Mouse (Mus musculus) lung, postnatal 14 days (tissue): Measurements from ENCODE around the gene Tmprss11d.
"Not testable (repeated sequence)": the region's sequence is repeated elsewhere in the genome, so short reads cannot be mapped to it uniquely, and the experiment has no call there.

Experiments used
- DNase-seq: peaks from one replicate; pipeline ENCODE4 v3.0.0; 2021

The Tmprss11d gene

GRCm38 (mm10) chr5:86373320-86373719, at the start of gene Tmprss11d:
Gene Tmprss11d (minus strand): TSS chr5:86373420.
- no peak for DNase-seq

- DNase-seq, result no peak
These were observed 48.3 kb upstream of the Tmprss11d start for GRCm38 (mm10) chr5:86421323-86422028.

GRCm38 (mm10) chr5:86419494-86419893, 46.3 kb upstream of the Tmprss11d start:
- DNase-seq, result no peak

GRCm38 (mm10) chr5:86414280-86414679, 41.1 kb upstream of the Tmprss11d start:
- no peak for DNase-seq

- peak; percentile 7 for DNase-seq
These were observed 37.6 kb upstream of the Tmprss11d start for GRCm38 (mm10) chr5:86410815-86411214.

- no peak for DNase-seq
These were observed 34.7 kb upstream of the Tmprss11d start for GRCm38 (mm10) chr5:86407941-86408340.

- no peak for DNase-seq
These were observed 34.0 kb upstream of the Tmprss11d start for GRCm38 (mm10) chr5:86407191-86407590.

- no peak for DNase-seq
These were observed 13.7 kb downstream of the Tmprss11d start for GRCm38 (mm10) chr5:86359412-86359985.

GRCm38 (mm10) chr5:86352966-86353365, 20.3 kb downstream of the Tmprss11d start:
- DNase-seq, result peak; percentile 5

GRCm38 (mm10) chr5:86318018-86318956, 54.9 kb downstream of the Tmprss11d start:
- DNase-seq, result not testable (repeated sequence)

- no peak for DNase-seq
These were observed 67.1 kb downstream of the Tmprss11d start for GRCm38 (mm10) chr5:86306116-86306515.

- no peak for DNase-seq
These were observed 69.3 kb downstream of the Tmprss11d start for GRCm38 (mm10) chr5:86303877-86304276.

- no peak for DNase-seq
These were observed 84.0 kb downstream of the Tmprss11d start, which contains the start of gene Tmprss11c for GRCm38 (mm10) chr5:86289208-86289607. Gene Tmprss11c (minus strand): TSS chr5:86289308.
